Mouse (Mus musculus) monocyte, adult 5-6 weeks (primary cell): ENCODE measurements around the gene Phldb2. TPM values are rescaled to one million over a fixed set of nuclear protein-coding genes. Genes with fewer than 3 reads are reported as not detected.
A peak's percentile ranks its signal among the peaks of the same experiment; 100 is the strongest.

ENCODE experiments used
- ATAC-seq: fragments of 153-309, 156-312 bp; replicated peaks from 2 replicates; pipeline ENCODE4 v1.8.0; 2017; ENCODE audit warnings: mild to moderate bottlenecking; ENCODE audit not compliant: low TSS enrichment, insufficient number of reproducible peaks, severe bottlenecking, poor library complexity, low FRiP score
- total RNA-seq: library from RNA; stranded (forward); fragments of 200-1000, 200-491, 200-594 nt; gene quantifications from 3 replicates; pipeline ENCODE4 v1.2.3, GENCODE M21; 2017

The Phldb2 gene
- total RNA-seq, 1 experiment from 2014 or later, result not detected

DNA sequence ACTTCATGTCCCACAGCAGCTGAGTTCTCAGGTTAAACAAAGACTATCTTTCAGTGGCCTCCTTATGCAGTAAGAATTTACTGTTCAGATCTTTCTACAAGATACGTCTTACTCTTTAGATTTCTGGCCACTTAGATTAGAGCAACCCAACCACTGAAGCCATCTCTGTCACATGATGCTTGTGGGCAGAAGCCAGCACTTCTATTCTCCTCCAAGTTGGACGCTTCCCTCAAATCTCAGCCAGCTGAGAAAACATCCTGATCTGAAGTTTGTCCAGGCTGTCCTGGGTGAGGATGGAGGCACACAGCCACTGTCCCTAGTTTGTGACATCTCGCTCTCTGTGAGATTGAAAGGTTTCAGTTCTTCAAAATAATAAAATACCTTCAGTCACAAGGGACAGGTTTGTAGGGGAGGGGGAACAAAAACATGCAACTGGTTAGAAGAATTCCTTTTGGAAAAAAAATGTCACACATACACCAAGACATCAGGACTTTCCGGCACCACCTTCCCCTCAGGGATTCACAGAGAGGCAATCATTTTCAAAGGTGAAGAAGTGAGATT is 3.1 kb upstream of the Phldb2 start:
- no peak for ATAC-seq

GRCm38 (mm10) chr16:45952501-45952900 is 897 bp downstream of the Phldb2 start:
- ATAC-seq, result no peak

DNA sequence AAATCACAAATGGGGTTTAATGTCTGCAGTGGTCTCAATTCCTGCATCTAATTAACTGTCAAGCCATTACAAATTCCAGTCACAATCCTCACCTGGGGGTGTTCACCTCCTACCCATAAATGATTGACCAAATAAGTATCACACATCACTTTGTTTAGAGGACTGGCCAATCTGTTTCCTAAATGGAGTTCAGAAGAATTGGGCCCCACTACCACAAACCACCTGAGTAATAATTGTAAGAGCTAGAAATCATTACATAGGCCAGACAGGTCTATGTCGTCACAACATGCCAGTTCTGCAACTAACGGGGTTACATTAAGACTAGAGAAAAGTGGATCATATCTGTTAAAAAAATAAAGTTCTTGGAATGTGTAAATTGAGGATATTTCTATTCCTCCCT is 1.4 kb downstream of the Phldb2 start:
- no peak for ATAC-seq

- ATAC-seq, result no peak
Observed at GRCm38 (mm10) chr16:45946335-45946734, 7.1 kb downstream of the Phldb2 start.

DNA sequence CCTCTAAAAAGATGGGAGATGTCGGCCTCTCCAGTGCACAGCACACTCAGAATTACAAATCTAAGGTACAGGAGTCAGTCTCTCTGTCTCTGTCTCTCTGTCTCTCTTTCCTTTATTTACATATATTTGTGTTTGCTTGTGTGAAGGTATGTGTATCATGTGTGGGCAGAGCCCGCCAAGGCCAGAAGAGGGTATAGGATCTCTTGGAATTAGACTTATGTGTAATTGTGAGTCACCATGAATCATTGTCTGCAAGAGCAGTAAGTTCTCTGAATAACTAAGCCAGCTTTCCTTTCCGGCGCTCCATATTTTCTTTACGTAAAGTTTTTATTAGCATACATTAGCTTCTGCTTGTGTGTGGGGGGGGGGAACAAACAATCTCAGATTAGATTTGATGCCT is 7.7 kb downstream of the Phldb2 start:
- ATAC-seq, result no peak

DNA sequence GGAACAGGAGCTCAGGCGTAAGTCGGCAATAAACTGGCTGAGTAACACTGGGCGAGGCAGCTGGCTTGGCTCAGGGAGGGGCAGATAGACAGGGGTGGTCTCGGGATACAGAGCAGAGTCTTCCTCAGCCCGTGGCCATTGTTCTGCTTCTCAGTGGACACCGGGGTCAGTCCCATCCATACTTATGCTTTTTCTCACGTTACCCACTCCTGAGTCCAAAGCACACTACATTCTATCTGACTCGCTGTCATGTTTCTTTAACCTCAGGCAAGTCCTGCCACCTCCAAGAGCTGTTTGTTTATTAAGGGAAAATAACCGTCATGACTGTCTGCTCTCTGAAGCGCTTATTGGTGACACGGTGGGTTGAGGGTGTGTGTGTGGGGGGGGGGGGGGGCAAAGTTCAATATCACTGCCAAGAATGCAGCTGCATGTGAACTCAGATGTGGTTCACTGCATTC is 8.2 kb downstream of the Phldb2 start:
- no peak for ATAC-seq

GRCm38 (mm10) chr16:45942169-45942891 is 11.1 kb downstream of the Phldb2 start:
- peak; percentile 66; the same call in 1 of the 2 replicates for ATAC-seq

- ATAC-seq, result no peak
Observed at GRCm38 (mm10) chr16:45940701-45941100, 12.7 kb downstream of the Phldb2 start.

DNA sequence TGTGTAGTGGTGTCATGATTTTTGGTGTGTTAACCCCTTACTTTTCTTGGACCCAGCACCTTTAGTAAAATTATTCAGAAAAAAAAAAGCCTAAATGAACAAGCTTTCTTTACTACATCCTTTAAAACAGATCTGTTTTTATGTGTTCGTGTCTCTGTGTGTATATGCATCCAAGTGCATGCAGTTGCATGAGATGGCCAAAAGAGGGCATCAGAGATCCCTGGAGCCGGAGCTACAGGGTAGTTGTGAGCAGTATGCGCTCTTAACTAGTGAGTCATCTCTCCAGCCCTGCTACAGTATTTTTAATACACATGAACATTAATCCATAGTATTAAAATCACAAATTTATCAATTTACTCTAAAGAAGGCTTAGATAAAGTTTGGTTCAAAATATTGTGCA is 14.0 kb downstream of the Phldb2 start:
- ATAC-seq, result no peak

- no peak for ATAC-seq
Observed at GRCm38 (mm10) chr16:45937381-45937780, 16.0 kb downstream of the Phldb2 start.

GRCm38 (mm10) chr16:45936521-45936920 is 16.9 kb downstream of the Phldb2 start:
- ATAC-seq, result no peak

DNA sequence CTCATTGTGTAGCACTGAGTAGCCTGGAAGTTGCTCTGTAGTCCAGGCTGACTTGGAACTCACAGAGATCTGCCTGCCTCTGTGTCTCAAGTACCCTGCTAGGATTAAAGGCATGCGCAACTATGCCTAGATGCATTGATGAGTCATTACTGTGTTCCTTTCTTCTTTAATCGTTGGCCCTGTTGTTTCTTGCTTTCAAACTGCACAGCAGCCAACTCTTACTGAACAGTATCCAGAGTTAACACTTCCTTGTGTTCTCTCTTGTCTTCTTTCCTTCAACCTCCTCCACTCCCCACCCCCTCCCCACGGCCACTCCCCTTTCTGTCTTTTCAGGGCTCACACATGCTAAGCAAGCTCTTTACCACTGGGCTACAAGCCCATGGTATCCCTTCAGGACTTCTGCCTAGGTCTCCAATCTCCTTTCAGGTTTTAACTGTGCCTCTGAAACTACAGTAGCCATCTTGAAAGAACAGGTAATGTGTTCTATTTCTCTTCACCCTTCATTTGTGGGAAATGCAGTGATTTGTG is 17.4 kb downstream of the Phldb2 start:
- no peak for ATAC-seq

DNA sequence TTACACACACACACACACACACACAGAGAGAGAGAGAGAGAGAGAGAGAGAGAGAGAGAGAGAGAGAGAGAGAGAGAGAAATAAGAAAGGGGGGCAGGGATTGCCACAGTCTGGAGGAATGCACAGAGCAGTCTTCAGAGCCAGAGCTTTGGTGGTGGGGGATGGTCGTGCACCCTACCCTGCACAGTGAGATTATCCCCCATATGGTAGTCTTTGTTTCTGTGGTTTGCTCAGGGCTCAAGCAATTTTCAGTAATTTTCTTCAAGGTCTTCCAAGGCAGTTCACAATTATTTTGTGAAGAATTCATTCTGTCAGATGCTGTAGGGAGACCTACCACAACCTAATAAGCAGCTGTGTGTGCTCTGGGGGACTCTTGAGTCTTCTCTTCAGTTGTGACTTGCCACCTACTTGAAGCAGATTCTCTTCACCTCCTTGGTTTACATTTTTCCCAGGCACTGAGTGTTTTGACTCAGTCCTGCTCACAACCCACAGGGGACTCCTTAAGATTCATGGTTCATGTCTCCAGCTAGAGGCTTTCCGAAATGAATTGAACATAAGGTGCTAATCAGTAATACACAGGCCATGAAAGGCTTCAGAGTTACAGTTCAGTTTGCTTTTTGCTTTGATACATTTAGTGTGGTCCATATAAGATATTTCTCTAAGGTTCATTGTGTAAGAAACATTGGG is 18.5 kb downstream of the Phldb2 start:
- ATAC-seq, result no peak

GRCm38 (mm10) chr16:45930308-45930707 is 23.1 kb downstream of the Phldb2 start:
- ATAC-seq, result no peak

GRCm38 (mm10) chr16:45928090-45928489 is 25.3 kb downstream of the Phldb2 start:
- no peak for ATAC-seq

DNA sequence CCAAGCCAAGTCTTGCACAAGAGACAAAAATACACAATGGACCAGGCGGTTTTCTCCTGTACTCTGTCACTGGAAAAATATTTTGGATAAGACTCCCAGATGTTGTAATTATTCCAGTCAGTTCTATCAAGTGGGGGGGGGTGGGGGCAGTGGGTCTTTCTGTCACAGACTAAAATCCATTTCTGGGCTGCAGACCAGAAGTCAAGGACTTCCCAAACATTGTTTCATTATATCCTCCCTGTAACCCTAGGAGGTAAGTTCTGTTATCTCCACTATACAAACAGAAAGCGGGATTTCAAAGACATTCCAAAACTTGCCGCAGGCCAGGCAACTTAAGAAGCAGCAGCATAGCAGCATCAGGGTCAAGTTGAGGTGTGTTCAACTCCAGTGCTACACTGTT is 25.8 kb downstream of the Phldb2 start:
- ATAC-seq, result no peak

- no peak for ATAC-seq
Observed at GRCm38 (mm10) chr16:45926875-45927274, 26.5 kb downstream of the Phldb2 start.

DNA sequence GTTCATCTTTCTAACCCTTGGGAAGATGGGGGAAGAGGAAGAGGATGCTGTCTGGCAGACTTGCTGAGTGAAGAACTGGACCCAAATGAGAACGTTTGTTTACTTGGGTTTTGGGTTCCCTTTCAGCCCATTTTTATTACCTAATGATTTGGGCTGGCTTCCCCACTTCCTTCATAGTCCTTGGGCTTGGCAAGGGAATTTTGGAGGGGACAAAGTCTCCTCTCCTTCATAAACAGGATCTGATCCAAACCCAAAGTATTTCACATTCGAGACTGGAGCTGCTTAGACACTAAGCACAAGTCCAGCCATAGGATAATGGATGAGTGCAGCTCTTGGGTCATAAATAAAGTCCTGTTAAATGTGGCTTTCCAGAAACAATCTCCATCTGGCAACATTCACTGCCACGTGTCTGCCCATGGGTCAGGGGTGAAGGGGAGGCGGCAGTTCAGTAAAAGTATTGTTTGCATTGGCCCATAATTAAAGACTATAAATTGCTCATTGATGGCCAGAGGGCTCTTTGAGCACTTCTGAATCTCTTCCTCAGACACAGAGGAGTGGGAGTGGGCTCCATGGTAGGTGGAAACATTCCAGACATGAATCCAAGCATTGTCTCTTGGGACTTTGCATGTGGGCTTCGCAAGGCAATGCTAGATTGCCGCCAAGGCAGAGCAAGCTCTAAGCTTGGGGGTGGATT is 29.5 kb downstream of the Phldb2 start:
- no peak for ATAC-seq

DNA sequence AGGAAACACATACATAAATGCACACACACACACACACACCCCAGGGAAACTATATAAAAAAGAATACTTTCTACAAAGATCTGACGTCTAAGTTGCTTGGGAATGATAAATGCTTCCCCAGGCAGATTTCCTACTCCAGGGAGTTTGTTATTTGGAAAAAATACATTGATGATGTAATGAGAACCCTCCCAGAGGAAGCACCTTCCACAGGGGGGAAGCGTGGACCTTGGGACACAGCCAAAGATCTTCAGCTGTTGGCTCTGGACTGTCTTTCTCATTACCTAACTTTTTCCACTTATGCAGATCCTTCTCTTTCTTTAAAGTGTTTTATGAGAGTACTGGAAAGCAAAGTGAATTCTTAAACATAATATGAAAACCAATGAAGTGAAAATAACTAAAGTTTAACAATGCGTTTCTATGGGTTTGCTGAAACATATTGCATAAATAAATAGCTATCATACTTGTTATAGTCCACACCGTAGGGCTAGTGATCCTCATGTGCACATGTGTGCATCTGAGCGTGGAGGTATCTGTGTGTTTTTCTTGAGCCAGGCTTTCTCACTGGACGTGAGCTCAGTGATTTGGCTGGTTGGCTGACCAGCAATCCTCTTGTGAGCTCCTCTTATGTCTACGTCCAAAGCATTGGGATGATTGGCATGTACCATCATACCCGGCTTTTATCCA is 30.7 kb downstream of the Phldb2 start:
- no peak for ATAC-seq
